In the genomic region with DNA sequence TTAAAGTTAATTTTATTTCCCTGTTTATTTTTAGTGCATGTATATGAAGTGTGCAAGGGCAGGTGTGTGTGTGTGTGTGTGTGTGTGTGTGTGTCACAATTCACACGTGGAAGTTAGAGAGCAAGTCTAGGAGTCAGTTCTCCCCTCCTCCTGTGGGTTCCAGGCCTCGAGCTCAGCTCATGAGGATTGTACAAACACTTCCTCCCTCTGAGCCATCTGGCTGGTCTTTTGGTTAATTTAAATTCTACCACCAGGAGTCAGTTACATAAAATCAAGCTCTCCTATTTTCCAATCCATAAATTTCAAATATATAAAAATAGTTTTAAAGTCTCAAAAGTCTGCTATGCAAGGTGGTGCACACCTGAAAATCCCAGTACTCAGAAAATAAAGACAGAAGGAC, we compare ENCODE assay signal across 22 mouse cellular contexts.
A peak's percentile ranks its signal among the peaks of the same experiment; 100 is the strongest.
DNase-seq lines count a peak whose midpoint lies in the region; TF ChIP-seq lines count a peak whose summit lies in the region.
"Had no signal": no experiment of that assay in that cellular context is flagged by ENCODE, and none has a peak within 500 bp of the region (broad histone marks: within the 10 kb centered on the region; RNA-seq: fewer than 3 reads in every experiment).

No protein-coding gene starts in this region.

- peak overlapping the region; percentile 63; the same call in 1 of the 2 replicates for H3K27ac ChIP-seq in left cerebral cortex, adult 2 months
- H3K27ac ChIP-seq: forebrain, embryonic 13.5 days; heart, embryonic 10.5 days; hindbrain, embryonic 15.5 days; kidney, postnatal 0 days; limb, embryonic 13.5 days; liver, embryonic 12.5 days; midbrain, embryonic 12.5 days; neural tube, embryonic 15.5 days; stomach, postnatal 0 days had no signal

- no peak; the same call in 1 of the 2 replicates for TF ChIP-seq CTCF in left cerebral cortex, adult 2 months (IDR thresholded peaks at IDR 0.05)

- peak; percentile 44 to 61 for DNase-seq in frontal cortex, adult 2 months (ENCODE audit: extremely low spot score in 1 of 2, low spot score in 1 of 2)
- DNase-seq in frontal cortex, postnatal 25 days (ENCODE audit: low spot score in 2 of 2) = no peak
- no peak for DNase-seq in left cerebral cortex, adult 2 months (ENCODE audit: extremely low spot score in 1 of 2, low spot score in 2 of 2)
- no peak for DNase-seq in left cerebral cortex, postnatal 10 days (ENCODE audit: extremely low spot score in 1 of 2, low spot score in 2 of 2)
- DNase-seq in layer of hippocampus, adult 9-11 months = peak; percentile 66
- peak; percentile 13 to 38 for DNase-seq in right cerebral cortex, postnatal 36 days (ENCODE audit: low spot score in 2 of 2)
- no peak for DNase-seq in ovary, postnatal 14 days (ENCODE audit: low spot score)
- DNase-seq in lung, postnatal 25 days (ENCODE audit: low spot score) = no peak
- DNase-seq: adrenal gland, postnatal 10 days; cerebellum, adult 8-10 months; kidney, adult 2 months; lung, adult 18-20 months; lung, postnatal 10 days had no signal

- H3K4me3 ChIP-seq in left cerebral cortex, adult 2 months = no peak overlapping the region
- H3K4me3 ChIP-seq: forebrain, embryonic 13.5 days; heart, embryonic 10.5 days; hindbrain, embryonic 15.5 days; limb, embryonic 13.5 days; liver, embryonic 12.5 days; midbrain, embryonic 12.5 days; neural tube, embryonic 15.5 days had no signal

- intact Hi-C loops in left cerebral cortex, adult 2 months (cut with DNase I) = no loop called here
- intact Hi-C loops in left cerebral cortex, postnatal 10 days (cut with DNase I) = no loop called here

Comparison
In these comparisons a context has a peak if more than half of its experiments do, and no peak if none do; other contexts are left out.
1. DNase-seq: peak in frontal cortex, adult 2 months (2 of 2), layer of hippocampus, adult 9-11 months (single experiment) and right cerebral cortex, postnatal 36 days (2 of 2); none in frontal cortex, postnatal 25 days (0 of 2), left cerebral cortex, adult 2 months (0 of 2), left cerebral cortex, postnatal 10 days (0 of 2), ovary, postnatal 14 days (single experiment) and lung, postnatal 25 days (single experiment).